Mouse (Mus musculus) heart, postnatal 36 days (tissue): ENCODE measurements around the gene Kctd7. TPM values are rescaled to one million over a fixed set of nuclear protein-coding genes. Genes with fewer than 3 reads are reported as not detected.

Source experiments
- DNase-seq, 2 experiments: peaks; one replicate each; pipeline ENCODE4 v3.0.0; 2021 to 2022
- intact Hi-C: fragments of 180-260 bp; cut with DNase I; formaldehyde crosslinking; loops from one replicate; pipeline ENCODE4 v1.15.1; 2025
- total RNA-seq, 2 experiments: library from RNA; stranded (reverse); gene quantifications; 2 replicates each; pipeline ENCODE4 v1.2.3; 2021

Kctd7 gene
- total RNA-seq, 2 experiments from 2014 or later = 1.8 to 2.9 TPM

DNA sequence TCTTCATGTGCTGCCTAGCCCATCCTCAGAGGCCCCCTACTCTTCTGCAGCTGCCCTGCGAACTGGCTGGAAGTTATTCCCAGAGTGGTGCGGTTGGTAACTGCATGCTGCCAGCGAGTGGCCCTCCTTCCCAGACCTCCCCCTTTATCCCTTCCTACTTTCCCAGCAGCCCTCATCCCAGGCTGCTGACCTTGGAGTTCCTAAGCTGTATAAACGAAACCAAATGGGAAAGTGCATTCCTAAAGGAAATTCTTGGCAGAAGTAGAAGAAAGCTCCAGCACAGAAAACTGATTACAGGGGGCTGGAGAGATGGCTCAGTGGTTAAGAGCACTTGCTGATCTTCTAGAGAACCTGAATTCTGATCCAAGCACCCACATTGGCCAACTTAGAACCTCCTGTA lies 2.6 kb upstream of the Kctd7 start:
- DNase-seq = no peak
- intact Hi-C loops = no loop called here

DNA sequence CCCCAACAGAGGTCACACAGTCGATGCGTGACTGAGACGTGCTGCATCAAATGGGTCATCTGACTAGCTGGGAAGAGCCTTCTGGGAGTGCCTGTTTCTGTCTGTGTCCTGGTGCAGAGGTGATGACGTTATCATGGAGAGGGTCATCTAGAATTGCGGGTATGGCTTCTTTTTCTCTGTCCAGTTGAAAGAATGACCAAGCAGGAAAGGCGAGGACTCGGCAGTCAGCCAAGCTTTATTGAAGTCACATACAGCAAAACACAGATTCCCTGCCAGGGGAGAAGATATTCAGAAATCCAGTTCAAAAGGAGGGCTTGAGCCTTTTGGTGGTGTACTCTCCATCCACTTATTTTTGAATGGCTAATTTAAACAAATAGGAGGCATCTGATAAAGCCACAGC lies 1.6 kb upstream of the Kctd7 start:
- DNase-seq = no peak

DNA sequence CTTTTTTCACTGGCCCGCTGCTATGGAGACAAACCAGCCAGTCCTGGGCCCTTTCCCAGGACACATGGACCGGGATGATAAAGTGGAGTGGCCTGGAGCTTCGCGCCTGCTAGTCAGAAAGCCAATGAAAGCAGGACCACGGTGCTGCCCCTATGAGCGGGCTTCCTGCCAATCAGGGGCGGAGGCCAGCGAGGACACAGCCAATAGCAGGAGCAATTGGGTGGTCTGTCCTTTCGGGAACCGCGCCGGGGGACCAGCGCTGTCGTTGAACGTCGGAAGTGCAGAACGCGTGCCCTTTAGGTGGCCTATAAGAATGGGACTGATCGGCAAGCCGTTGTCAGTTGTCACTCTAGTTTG lies 706 bp upstream of the Kctd7 start:
- intact Hi-C loops = loop anchor here (2.0 kb wide), 1 partner anchor 27 kb away; the partner anchor contains the start of gene Rabgef1
- peak in 1 of 2 experiments; percentile 70 for DNase-seq

More for the DNA sequence above, 1.6 kb upstream of the Kctd7 start:
- intact Hi-C loops = no loop called here

DNA sequence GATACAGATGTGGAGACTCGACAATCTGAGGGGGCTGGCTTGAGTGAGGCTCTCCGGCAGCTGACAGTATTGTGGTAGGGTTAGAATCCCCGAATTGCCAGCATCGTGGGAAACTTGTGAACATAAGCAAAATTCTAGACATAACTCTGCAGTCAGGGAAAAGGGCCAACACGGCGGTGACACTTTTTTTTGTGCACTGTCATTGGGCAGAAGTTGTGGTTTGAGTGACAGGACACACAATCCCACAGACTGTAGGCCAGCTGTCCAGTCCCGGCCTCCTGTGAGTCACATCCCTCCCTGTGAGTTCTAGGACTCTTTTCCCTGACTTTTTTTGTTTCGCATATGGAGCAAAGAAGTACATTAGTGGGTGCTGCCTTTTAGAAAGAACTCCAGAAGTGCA lies 1.3 kb downstream of the Kctd7 start:
- no peak for DNase-seq
- intact Hi-C loops = loop anchor here (2.0 kb wide), 1 partner anchor 25 kb away; the partner anchor contains the start of gene Rabgef1

DNA sequence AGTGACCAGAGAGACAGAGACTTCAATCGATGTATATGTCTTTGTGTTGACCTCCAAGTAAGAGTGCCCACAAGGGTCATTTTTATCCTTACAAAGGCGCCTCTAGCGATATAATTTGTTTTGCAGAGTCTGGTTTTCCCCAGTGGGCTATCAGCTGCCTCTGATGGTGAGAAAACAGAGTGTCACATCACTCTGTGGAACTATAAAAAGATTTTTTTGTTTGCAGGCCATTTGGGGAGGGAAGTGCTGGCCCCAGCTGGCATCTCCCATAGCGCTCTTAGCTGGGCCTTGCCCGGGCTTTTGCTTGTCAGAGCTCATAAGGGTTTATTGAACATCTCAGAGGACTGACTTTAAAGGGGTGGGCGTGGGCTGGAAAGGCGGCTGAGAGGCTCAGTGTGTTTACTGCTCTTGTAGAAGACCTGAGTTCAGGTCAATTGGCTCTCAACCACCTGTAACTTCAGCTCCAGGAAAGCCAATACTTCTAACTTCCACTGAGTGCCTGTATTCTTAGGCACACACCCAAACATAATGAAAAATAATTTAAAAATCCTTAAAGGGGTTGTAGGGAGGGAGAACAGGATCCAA lies 5.2 kb downstream of the Kctd7 start:
- DNase-seq = no peak
- intact Hi-C loops = no loop called here

DNA sequence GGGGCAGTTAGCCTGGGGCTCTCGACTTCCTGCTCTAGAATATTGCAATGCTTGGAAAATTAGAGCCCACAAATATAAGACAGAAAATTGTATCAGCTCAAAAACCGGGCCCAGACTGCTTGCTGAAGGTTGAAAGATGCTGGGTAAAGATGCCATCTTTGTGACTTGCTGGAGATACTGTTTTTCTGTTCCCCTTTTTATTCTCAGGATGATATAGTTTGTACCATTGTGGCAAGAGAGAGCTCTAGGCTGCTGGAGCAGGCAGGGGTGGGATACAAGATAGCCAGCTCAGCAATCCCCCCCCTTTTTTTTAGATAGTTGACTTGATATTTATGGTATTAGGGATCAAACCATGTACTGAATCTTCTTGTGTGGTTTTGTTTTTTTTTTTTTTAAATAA lies 9.6 kb downstream of the Kctd7 start:
- DNase-seq = no peak
- intact Hi-C loops = no loop called here

DNA sequence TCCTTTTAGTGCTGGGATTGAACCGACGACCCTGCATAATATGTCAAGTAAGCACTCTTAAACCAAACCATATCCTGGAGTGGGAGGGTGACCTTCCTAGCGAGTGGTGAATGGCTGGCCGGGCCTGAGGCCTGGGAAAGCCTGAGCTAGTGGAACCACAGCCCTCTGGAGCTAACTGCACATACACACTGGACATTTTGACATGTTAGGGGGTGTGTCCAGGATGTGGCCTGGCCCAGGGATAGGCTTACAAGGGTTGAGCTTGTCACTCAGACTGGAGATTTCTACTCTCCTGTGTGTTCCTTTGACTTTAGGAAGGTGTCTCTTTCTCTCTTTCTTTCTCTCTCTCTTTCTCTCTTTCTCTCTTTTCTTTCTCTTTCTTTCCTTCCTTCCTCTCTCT lies 13.9 kb downstream of the Kctd7 start:
- DNase-seq = no peak
- intact Hi-C loops = no loop called here

DNA sequence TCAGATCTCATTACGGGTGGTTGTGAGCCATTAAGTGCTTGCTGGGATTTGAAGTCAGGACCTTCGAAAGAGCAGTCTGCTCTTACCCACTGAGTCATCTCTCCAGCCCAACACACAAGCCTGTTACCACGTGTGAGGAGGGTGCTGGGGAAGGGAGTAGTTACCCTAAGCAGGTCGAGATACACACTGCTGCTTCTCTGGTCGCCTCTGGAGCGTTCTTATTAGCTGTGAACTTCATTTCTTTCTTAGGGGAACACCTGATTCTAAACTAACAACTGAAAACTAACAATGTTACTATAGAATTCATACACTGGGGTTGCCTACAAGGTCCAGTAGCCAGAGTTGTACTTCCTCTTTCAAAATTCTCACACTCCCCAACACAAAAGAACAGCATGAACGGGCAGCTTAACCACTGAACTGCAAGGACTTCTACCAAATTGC lies 15.1 kb downstream of the Kctd7 start:
- no peak for DNase-seq
- intact Hi-C loops = no loop called here

DNA sequence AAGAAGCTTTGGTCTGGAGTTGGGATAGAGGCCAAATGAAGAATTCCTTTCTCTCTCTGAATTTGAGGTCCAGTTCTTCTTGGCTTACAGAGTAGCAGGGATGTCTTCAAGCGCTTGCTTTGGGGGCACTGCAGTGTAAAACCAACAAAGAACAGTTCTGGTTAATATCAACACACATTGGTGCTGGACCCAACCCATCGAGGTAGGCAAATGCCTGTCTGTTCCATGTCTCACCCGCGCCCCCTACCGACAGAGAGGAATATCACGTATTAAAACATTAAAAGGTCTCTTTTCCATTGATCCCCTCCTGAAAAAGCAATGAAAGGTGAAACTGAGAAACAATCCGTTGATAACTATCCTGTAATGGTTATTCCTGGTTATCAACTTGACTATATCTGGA lies 19.0 kb downstream of the Kctd7 start:
- peak; percentile 81 to 87 for DNase-seq
- intact Hi-C loops = loop anchor here (1.0 kb wide), 1 partner anchor 140 kb away; no protein-coding TSS in a partner anchor

DNA sequence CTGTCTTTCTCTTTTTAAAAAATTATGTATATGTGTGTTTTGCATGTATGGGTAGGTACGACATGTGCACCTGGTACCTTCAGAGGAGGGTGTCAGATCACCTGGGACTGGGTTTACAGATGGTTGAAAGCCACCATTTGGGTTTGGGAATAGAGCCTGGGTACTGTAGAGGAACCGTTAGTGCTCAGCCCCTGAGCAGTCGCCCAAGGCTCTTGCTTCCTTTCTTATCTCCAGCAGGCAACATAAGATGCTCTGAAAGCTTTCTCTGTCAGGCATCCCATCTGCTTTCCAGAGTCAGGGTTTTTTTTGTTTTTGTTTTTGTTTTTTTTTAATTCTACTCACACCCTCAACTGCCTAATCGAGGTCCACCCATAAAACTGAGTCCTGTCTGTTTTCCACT lies 20.6 kb downstream of the Kctd7 start:
- no peak for DNase-seq

DNA sequence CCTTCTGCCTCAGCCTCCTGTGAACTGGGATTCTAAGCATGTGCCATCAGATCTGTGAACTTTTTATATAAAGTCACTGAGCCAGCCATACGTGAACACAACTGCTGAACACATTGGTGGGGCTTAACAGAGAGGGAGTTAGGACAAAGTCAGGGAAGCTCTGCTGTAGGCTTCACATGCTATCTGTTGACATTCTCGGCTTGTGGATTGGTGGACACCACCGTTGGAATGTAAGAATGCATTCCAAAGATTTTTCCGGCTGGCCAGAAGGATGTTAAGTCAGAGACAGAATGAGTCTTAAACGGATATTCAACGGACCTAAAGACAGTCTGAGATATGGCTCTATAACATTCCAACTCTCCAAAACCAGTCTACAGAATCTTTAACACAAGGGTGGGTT lies 24.4 kb downstream of the Kctd7 start:
- DNase-seq = no peak
- intact Hi-C loops = no loop called here

More for the DNA sequence above, 20.6 kb downstream of the Kctd7 start:
- intact Hi-C loops = no loop called here

DNA sequence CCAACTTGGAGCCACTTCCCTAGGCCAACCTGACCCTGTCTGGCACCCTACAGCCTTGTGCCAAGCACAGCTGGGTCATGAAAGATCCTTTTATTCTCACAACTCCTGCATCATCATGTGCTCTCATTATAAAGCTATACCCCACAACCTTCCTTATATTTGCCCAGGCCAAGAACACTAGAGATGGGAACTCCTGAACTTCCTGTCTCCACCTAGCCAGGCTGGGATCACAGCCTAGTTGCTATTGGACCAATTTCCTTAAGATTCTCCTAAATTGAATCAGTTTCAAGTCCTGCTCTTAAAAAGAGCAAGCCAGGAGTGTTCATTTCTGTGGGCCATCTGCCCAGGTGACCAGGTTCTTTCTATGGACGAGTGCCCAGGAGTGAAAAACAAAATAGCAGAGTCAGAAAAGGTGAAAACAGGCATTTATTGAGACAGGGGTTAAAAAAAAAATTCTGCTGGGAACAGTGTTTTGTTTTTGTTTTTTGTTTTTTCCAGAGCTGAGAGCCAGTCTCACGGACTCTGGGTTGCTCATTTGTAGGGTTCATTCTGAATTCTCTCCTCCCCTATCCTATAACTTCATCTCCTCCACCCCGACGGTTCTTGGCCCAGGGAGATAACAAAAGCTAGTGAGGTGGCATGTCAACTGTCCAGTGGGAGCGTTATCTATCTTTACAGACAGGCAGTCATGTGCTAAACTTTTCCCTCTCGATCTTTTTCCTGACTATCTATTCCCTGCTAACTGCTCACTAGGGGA lies 26.2 kb downstream of the Kctd7 start:
- intact Hi-C loops = loop anchor here (2.0 to 5.0 kb wide), 3 partner anchors 26 to 229 kb away; partner anchors contain the start of genes Kctd7 and Vkorc1l1
- no peak for DNase-seq

DNA sequence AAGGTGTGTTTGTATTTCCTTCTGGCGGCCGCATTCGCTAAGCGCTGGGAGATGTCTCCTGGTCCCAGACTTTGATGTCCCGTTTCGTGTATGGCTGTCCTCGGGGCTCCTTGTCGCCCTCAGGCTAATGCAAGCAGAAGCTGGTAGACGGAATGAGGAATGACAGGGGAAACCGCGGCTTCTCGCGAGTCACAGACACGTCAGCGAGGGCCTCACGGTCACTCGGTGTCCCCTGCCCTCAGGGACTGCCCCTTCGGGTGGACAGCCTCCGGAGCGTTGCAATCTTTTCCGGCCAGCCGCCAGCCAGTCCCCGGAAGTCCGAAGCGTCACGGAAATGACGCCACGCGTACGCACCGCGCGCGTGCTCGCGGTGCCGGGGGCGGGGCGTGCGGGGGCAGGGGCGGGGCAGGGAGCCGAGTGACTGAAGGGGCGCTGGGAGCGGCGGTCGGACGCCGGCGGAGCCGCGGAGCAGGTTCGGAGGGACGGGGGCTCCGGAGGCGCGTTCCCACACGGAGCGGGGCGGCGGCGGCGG lies 26.8 kb downstream of the Kctd7 start, which contains the start of gene Rabgef1:
Gene Rabgef1 (plus strand): TSS at position 376 of the 532 bp plus-strand sequence.
- peak; percentile 96 to 97 for DNase-seq
- intact Hi-C loops = loop anchor here (2.0 to 5.0 kb wide), 3 partner anchors 27 to 229 kb away; partner anchors contain the start of genes Kctd7 and Vkorc1l1

DNA sequence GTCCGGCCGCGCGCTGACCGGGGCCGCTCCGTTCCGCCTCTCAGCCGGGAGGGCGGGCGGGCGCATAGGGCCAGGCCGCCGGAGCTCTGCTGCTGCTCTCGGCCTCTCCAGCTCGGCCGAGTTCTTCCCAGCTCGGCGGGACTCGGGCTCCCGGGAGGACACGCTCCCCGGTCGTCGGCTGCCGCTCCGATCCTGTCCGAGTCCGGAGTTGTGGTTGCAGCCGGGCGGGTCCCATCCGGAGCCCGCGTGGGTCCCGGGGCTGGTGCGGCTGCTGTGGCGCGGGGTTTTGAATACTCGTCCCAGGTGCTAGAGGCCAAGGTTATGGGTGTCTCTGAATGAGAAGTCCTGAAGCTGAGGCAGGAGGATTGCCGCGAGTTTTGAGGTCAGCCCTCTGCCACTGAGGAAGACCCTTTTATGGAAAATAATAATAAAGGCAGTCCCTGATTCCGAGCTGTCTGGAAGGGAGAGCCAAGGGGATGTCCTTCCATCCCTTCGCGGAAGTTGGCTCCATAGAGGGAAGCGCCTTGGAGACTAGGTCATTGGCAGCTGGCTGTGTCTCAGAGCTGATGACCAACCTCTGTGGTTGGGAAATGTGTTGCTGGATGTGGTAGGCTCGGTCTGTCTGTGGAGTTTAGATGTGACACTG lies 27.4 kb downstream of the Kctd7 start:
- peak in 1 of 2 experiments; percentile 39 for DNase-seq
- intact Hi-C loops = loop anchor here (2.0 to 5.0 kb wide), 4 partner anchors 27 to 230 kb away; partner anchors contain the start of genes Kctd7, Sbds, Tyw1 and Vkorc1l1

DNA sequence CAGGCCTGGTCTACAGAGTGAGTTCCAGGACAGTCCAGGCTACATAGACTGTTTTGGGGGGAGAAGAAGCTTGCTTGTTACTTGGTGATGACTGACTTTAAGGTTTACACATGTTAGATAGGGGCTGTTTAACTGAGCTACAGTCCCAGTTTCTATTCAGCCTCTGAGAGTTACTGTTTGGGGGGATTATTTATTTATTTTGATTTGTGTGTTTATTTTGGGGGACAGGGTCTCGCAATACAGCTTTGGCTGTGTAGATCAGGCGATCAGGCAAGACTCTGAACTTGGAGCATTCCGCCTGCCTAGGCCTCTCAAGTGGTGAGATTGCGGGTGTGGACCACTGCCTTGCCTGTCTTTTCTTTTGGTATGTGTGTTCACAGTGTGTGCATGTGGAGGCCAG lies 28.4 kb downstream of the Kctd7 start:
- no peak for DNase-seq
- intact Hi-C loops = loop anchor here (2.0 to 5.0 kb wide), 2 partner anchors 82 to 231 kb away; partner anchors contain the start of genes Sbds, Tyw1 and Vkorc1l1

DNA sequence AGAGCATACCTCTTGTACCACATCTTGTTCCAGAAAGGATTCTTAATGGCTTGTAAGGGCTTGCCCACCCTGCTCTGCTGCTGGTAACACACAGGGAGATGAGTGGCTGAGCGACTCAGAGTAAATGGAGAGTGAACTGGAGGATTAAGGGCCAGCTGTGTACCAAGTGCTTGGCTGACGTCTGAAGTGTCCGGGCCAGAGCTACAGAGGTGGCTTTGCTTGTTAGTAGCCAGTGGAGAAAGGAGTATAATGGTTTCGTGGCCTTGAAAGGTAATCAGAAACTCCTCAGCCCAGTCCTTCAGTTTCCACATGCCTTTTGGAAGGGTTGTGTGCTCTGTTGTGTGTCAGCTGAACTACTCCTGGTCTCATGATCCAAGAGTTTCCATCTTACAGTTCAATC lies 33.2 kb downstream of the Kctd7 start:
- intact Hi-C loops = loop anchor here (2.0 kb wide), 1 partner anchor 43 kb away; no protein-coding TSS in a partner anchor
- no peak for DNase-seq

DNA sequence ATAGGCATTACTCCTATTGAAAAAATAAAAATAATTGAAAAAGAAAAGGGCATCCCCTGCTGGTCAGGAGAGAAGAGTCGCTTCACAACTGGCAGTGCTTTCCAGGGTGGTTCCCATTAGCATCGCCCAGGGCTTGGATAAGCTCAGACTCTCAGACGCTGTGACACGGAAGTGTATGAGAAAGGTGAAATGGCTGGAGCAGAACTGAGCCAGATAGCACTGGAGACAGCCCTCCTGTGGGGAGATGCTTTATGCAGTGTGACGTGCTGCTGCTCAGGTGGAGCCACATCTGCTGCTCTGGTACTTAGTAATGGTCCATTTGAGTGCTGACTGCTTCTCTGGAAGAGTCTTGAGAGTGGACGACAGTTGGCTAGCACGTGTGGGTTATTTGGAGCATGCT lies 35.7 kb downstream of the Kctd7 start:
- DNase-seq = no peak
- intact Hi-C loops = no loop called here

DNA sequence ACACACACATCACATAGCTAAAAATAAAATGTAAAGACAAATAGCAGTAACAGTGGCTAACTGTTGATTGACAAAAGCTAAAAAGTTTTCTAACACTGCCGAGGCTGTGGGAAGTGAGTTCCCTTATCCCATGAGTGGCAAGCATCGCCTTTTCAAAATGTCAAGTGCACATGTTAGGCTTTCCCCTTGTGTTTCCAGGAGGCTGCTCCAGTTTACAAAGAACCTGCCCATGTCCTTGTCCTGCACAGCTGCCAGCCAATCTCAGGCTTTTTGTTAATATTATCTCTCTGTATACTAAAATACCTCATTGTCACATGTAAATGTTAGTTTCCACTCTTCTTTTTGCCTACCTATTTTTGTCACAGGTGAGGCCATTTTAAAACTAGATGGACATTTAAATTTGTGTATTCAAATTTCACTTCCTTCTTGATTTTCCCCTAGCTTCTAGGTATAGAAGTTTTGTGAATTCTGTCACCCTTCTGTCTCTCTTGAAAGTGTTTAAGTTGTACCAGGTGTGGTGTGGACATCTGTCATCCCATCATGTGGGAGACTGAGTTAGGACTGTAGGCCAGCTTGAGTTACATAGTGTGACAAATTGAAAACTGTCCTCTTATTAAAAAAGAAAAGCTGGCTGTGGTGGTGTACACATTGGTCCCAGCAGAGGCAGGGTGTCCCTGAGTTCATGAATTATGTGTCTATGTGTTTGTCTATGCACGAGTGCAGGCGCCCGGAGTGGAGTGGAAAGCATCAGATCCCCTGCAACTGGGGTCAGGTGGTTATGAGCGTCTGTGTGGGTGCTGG lies 37.3 kb downstream of the Kctd7 start:
- DNase-seq = no peak
- intact Hi-C loops = no loop called here

DNA sequence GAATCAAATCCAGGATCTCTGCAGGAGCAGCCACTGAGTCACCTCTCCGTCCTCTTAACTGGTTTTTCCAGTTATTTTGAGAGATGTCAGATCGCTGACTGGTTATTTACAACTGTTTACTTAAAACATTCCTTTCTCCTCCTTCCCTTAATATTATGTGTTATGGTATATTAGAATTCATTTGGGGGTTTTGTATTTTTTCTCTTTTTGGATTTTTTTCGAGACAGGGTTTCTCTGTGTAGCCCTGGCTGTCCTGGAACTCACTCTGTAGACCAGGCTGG lies 37.8 kb downstream of the Kctd7 start:
- DNase-seq = no peak
- intact Hi-C loops = no loop called here

DNA sequence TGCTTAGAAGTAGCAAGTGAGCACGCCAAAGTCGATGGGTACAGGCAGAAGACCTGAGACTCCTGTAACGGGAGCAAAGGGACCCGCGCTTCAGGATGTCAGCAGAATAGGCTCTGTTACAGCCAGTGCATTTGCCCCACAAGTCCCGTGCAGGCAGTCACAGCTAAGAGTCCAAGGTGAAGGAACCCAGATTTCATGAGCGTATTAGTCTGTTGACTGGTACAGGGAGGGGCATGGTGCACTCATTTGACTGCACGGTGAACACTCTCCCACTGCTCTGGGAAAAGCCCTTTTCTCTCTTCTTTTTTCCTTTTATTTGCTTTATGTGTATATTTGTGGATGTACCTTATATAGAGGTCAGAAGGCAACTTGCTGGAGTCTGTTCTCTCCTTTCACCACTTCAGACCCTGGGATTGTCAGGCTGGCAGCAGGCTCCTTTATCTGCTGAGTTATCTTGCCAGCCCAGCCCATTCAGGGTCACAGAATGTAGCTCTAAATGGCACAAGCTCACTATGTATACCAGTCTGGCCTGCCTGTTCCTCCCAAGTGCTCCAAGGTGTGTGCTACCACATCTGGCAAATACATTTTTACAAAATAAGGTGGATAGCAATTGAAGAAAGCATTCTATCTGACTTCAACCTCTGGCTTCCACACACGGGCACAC lies 39.7 kb downstream of the Kctd7 start:
- no peak for DNase-seq
- intact Hi-C loops = no loop called here
